Mouse (Mus musculus) C2C12 (cell line): ENCODE results near the gene Opa1. TPM values are rescaled to one million over a fixed set of nuclear protein-coding genes. Genes with fewer than 3 reads are reported as not detected.

Experiments
- H3K27me3 ChIP-seq: one replicate; pipeline ENCODE4 v1.6.1; 2011; ENCODE audit not compliant: control insufficient read depth, insufficient read depth, insufficient read length
- H3K36me3 ChIP-seq: one replicate; pipeline ENCODE4 v1.6.1; 2011; ENCODE audit not compliant: control insufficient read depth, insufficient read depth
- H3K4me3 ChIP-seq: one replicate; pipeline ENCODE4 v1.5.1; 2011; ENCODE audit warnings: mild to moderate bottlenecking, control low read depth; ENCODE audit not compliant: poor library complexity, insufficient read depth, severe bottlenecking
- H3K79me2 ChIP-seq: one replicate; pipeline ENCODE4 v1.6.1; 2011; ENCODE audit not compliant: control insufficient read depth, insufficient read depth
- H3K79me3 ChIP-seq: one replicate; pipeline ENCODE4 v1.6.1; 2011; ENCODE audit warnings: low read depth, control low read depth
- H3ac ChIP-seq: one replicate; pipeline ENCODE3; 2011; ENCODE audit warnings: low read depth; ENCODE audit not compliant: control insufficient read depth, insufficient read length
- CEBPB ChIP-seq: IDR thresholded peaks from one replicate; pipeline ENCODE4 v1.6.1; 2011; ENCODE audit warnings: low read depth, mild to moderate bottlenecking, control low read depth, moderate library complexity
- CTCF ChIP-seq: IDR thresholded peaks from one replicate; pipeline ENCODE4 v1.5.1; 2011; ENCODE audit not compliant: control insufficient read depth, insufficient read depth, insufficient read length
- FOSL1 ChIP-seq: IDR thresholded peaks from one replicate; pipeline ENCODE4 v1.8.0; 2011; ENCODE audit warnings: mild to moderate bottlenecking, low read length; ENCODE audit not compliant: poor library complexity, insufficient read depth, severe bottlenecking
- MAX ChIP-seq: IDR thresholded peaks from one replicate; pipeline ENCODE4 v1.6.1; 2011; ENCODE audit warnings: mild to moderate bottlenecking, control low read depth
- MYOD1 ChIP-seq: IDR thresholded peaks from one replicate; pipeline ENCODE4 v1.6.1; 2011; ENCODE audit warnings: low read depth; ENCODE audit not compliant: control insufficient read depth, insufficient read length
- MYOG ChIP-seq: IDR thresholded peaks from one replicate; pipeline ENCODE4 v1.6.1; 2011; ENCODE audit not compliant: control insufficient read depth, insufficient read length; ENCODE audit errors: extremely low read depth
- USF1 ChIP-seq: IDR thresholded peaks from one replicate; pipeline ENCODE4 v1.6.1; 2011; ENCODE audit warnings: low read depth, mild to moderate bottlenecking, control low read depth, moderate library complexity
- polyA plus RNA-seq: library from polyadenylated mRNA; unstranded; fragments of >200 nt; fragmentation: generic; extraction: Trizol; gene quantifications from one replicate; pipeline ENCODE4 v1.2.1, GENCODE M21; 2012; ENCODE audit warnings: missing spikeins

Opa1 gene
- polyA plus RNA-seq, 1 experiment, result 13.8 TPM

GRCm38 (mm10) chr16:29680548-29681175 is 101.5 kb downstream of the Opa1 start:
- no peak overlapping the region for H3ac ChIP-seq
- H3K36me3 ChIP-seq, result no peaks in the 10 kb centered on the region
- TF ChIP-seq MYOD1 (no peak), MYOG (no peak), FOSL1 (no peak), MAX (no peak), CEBPB (no peak), USF1 (no peak), CTCF (no peak)
- no peaks in the 10 kb centered on the region for H3K27me3 ChIP-seq
- no peak overlapping the region for H3K4me3 ChIP-seq
- no peaks in the 10 kb centered on the region for H3K79me2 ChIP-seq
- H3K79me3 ChIP-seq, result no peaks in the 10 kb centered on the region

- H3K4me3 ChIP-seq, result no peak overlapping the region
Measured at GRCm38 (mm10) chr16:29682555-29683431, 103.7 kb downstream of the Opa1 start.

GRCm38 (mm10) chr16:29683563-29683962 is 104.4 kb downstream of the Opa1 start:
- H3K79me3 ChIP-seq, result no peaks in the 10 kb centered on the region
- TF ChIP-seq USF1 (no peak), CEBPB (no peak), CTCF (no peak)
- no peaks in the 10 kb centered on the region for H3K79me2 ChIP-seq
- no peak overlapping the region for H3K4me3 ChIP-seq
- no peaks in the 10 kb centered on the region for H3K36me3 ChIP-seq
- H3ac ChIP-seq, result no peak overlapping the region
- no peaks in the 10 kb centered on the region for H3K27me3 ChIP-seq

More at GRCm38 (mm10) chr16:29682555-29683431, 103.7 kb downstream of the Opa1 start:
- no peak for TF ChIP-seq FOSL1
- no peak for TF ChIP-seq MAX
- TF ChIP-seq MYOG, result no peak
- no peak for TF ChIP-seq USF1
- no peak for TF ChIP-seq CTCF
- no peak for TF ChIP-seq MYOD1
- no peak for TF ChIP-seq CEBPB
- no peak overlapping the region for H3ac ChIP-seq
- no peaks in the 10 kb centered on the region for H3K79me2 ChIP-seq
- H3K27me3 ChIP-seq, result no peaks in the 10 kb centered on the region
- no peaks in the 10 kb centered on the region for H3K79me3 ChIP-seq
- no peaks in the 10 kb centered on the region for H3K36me3 ChIP-seq

GRCm38 (mm10) chr16:29684111-29684510 is 105.0 kb downstream of the Opa1 start:
- Histone ChIP-seq H3ac (no peak overlapping the region), H3K79me3 (no peaks in the 10 kb centered on the region), H3K27me3 (no peaks in the 10 kb centered on the region), H3K36me3 (no peaks in the 10 kb centered on the region), H3K79me2 (no peaks in the 10 kb centered on the region), H3K4me3 (no peak overlapping the region)
- TF ChIP-seq FOSL1 (no peak), MAX (no peak), MYOD1 (no peak), MYOG (no peak), CEBPB (no peak), USF1 (no peak), CTCF (no peak)

GRCm38 (mm10) chr16:29684641-29685040 is 105.5 kb downstream of the Opa1 start:
- no peaks in the 10 kb centered on the region for H3K79me3 ChIP-seq
- H3K36me3 ChIP-seq, result no peaks in the 10 kb centered on the region
- no peaks in the 10 kb centered on the region for H3K79me2 ChIP-seq
- no peak overlapping the region for H3K4me3 ChIP-seq
- no peaks in the 10 kb centered on the region for H3K27me3 ChIP-seq
- H3ac ChIP-seq, result no peak overlapping the region
- TF ChIP-seq MAX (no peak), CEBPB (no peak), MYOG (no peak)

- Histone ChIP-seq H3ac (no peak overlapping the region), H3K79me3 (no peaks in the 10 kb centered on the region), H3K79me2 (no peaks in the 10 kb centered on the region), H3K36me3 (no peaks in the 10 kb centered on the region), H3K27me3 (no peaks in the 10 kb centered on the region), H3K4me3 (no peak overlapping the region)
- TF ChIP-seq MYOD1, result no peak
- no peak for TF ChIP-seq MAX
- TF ChIP-seq FOSL1, result no peak
- TF ChIP-seq CEBPB, result no peak
- no peak for TF ChIP-seq MYOG
- TF ChIP-seq CTCF, result no peak
- no peak for TF ChIP-seq USF1
Measured at GRCm38 (mm10) chr16:29686141-29686540, 107.0 kb downstream of the Opa1 start.
